Mouse (Mus musculus): ENCODE measurements around the gene Ccdc7b. TPM values are rescaled to one million over a fixed set of nuclear protein-coding genes. Genes with fewer than 3 reads are reported as not detected.
"Not testable (repeated sequence)": the region's sequence is repeated elsewhere in the genome, so short reads cannot be mapped to it uniquely, and the experiment has no call there.

Gene Ccdc7b
- polyA plus RNA-seq (2012; rRNA removed), result not detected in 2 replicates

GRCm38 (mm10) chr8:129066834-129067233, at the start of gene Ccdc7b:
Gene Ccdc7b, plus strand, starts transcription at chr8:129067134.
- not testable (repeated sequence) for H3K4me1 ChIP-seq (ENCODE audit: control insufficient read depth, insufficient read depth, low read length); H3K4me3 ChIP-seq (replicated peaks; ENCODE audit: insufficient read depth, low read depth, low read length); DNase-seq; H3K27me3 ChIP-seq (ENCODE audit: control insufficient read depth, insufficient read depth, low read length); H3K27ac ChIP-seq (ENCODE audit: insufficient read depth, low read length)
- WGBS, result 71% methylated on average over 1 of the region's 10 CpGs

- H3K27ac ChIP-seq (ENCODE audit: insufficient read depth, low read length); H3K4me3 ChIP-seq (replicated peaks; ENCODE audit: insufficient read depth, low read depth, low read length); DNase-seq; H3K4me1 ChIP-seq (ENCODE audit: control insufficient read depth, insufficient read depth, low read length); H3K27me3 ChIP-seq (ENCODE audit: control insufficient read depth, insufficient read depth, low read length): not testable (repeated sequence)
- 93% methylated on average over 2 of the region's 11 CpGs for WGBS
Measured at GRCm38 (mm10) chr8:129065417-129065816, 1.5 kb upstream of the Ccdc7b start, which contains the start of gene Ccdc7a. Gene Ccdc7a, minus strand, starts transcription at chr8:129065517.

GRCm38 (mm10) chr8:129115761-129116160, 48.8 kb downstream of the Ccdc7b start:
- not testable (repeated sequence) for H3K27ac ChIP-seq (ENCODE audit: insufficient read depth, low read length); DNase-seq; H3K4me3 ChIP-seq (replicated peaks; ENCODE audit: insufficient read depth, low read depth, low read length); H3K4me1 ChIP-seq (ENCODE audit: control insufficient read depth, insufficient read depth, low read length); H3K27me3 ChIP-seq (ENCODE audit: control insufficient read depth, insufficient read depth, low read length)
- WGBS, result 7% methylated on average over 3 of the region's 3 CpGs

GRCm38 (mm10) chr8:129131561-129131960, 64.6 kb downstream of the Ccdc7b start, which contains the start of gene Gm10999:
Gene Gm10999, minus strand, starts transcription at chr8:129131661.
- 97% methylated on average over 1 of the region's 1 CpGs for WGBS

GRCm38 (mm10) chr8:129133475-129133874, 66.5 kb downstream of the Ccdc7b start:
- no peak overlapping the region for H3K4me3 ChIP-seq (replicated peaks; ENCODE audit: insufficient read depth, low read depth, low read length)
- DNase-seq, result no peak
- no peak overlapping the region for H3K27ac ChIP-seq (ENCODE audit: insufficient read depth, low read length)
- H3K4me1 ChIP-seq (ENCODE audit: control insufficient read depth, insufficient read depth, low read length), result no peaks in the 10 kb centered on the region
- H3K27me3 ChIP-seq (ENCODE audit: control insufficient read depth, insufficient read depth, low read length), result no peaks in the 10 kb centered on the region; the same call in 1 of the 2 replicates
- TF ChIP-seq CTCF (IDR thresholded peaks at IDR 0.05; ENCODE audit: borderline replicate concordance, insufficient read depth, low read depth, low read length), result no peak
- TF ChIP-seq POLR2A (IDR thresholded peaks at IDR 0.05; ENCODE audit: borderline replicate concordance, insufficient read depth, low read length), result no peak

More at GRCm38 (mm10) chr8:129131561-129131960, 64.6 kb downstream of the Ccdc7b start, which contains the start of gene Gm10999:
- TF ChIP-seq POLR2A (IDR thresholded peaks at IDR 0.05; ENCODE audit: borderline replicate concordance, insufficient read depth, low read length) (no peak), CTCF (IDR thresholded peaks at IDR 0.05; ENCODE audit: borderline replicate concordance, insufficient read depth, low read depth, low read length) (no peak)
- no peaks in the 10 kb centered on the region for H3K4me1 ChIP-seq (ENCODE audit: control insufficient read depth, insufficient read depth, low read length)
- H3K4me3 ChIP-seq (replicated peaks; ENCODE audit: insufficient read depth, low read depth, low read length), result no peak within 1 kb of the TSS
- no peaks in the 10 kb centered on the region; the same call in 1 of the 2 replicates for H3K27me3 ChIP-seq (ENCODE audit: control insufficient read depth, insufficient read depth, low read length)
- H3K27ac ChIP-seq (ENCODE audit: insufficient read depth, low read length), result no peak within 1 kb of the TSS
- no peak for DNase-seq

Other genes with a start within 250 kb of the Ccdc7b start
- not detected in 2 replicates for gene Ccdc7a, start 1.6 kb upstream of the Ccdc7b start, polyA plus RNA-seq (2012; rRNA removed)
- gene Gm10999, start 64.5 kb downstream of the Ccdc7b start, polyA plus RNA-seq (2012; rRNA removed), result not detected in 2 replicates
- 16.7 and 16.9 TPM in 2 replicates for gene 2610044O15Rik8, start 167.3 kb downstream of the Ccdc7b start, polyA plus RNA-seq (2012; rRNA removed)